In genomic region chr14:100072431-100073195, GRCm38 (mm10) we compare ENCODE assay signal across 27 mouse cellular contexts.
DNase-seq lines count a peak whose midpoint lies in the region; ATAC-seq lines count a peak whose summit lies in the region.
"Had no signal": no experiment of that assay in that cellular context is flagged by ENCODE, and none has a peak within 500 bp of the region (broad histone marks: within the 10 kb centered on the region; RNA-seq: fewer than 3 reads in every experiment).

No protein-coding gene starts in this region.

- peaks cover 5% of the 10 kb centered on the region for H3K9me3 ChIP-seq in megakaryocyte, embryonic 14.5 days
- H3K9me3 ChIP-seq: forebrain, embryonic 10.5 days; heart, embryonic 15.5 days; hindbrain, embryonic 13.5 days; midbrain, embryonic 10.5 days; neural tube, embryonic 15.5 days had no signal

- H3K27me3 ChIP-seq in megakaryocyte, embryonic 14.5 days (replicated peaks), result no peaks in the 10 kb centered on the region
- H3K27me3 ChIP-seq: heart, embryonic 15.5 days; hindbrain, embryonic 13.5 days; neural tube, embryonic 15.5 days; Patski had no signal

- H3K4me3 ChIP-seq in megakaryocyte, embryonic 14.5 days (replicated peaks), result peak overlapping the region; percentile 42
- H3K4me3 ChIP-seq: forebrain, embryonic 10.5 days; heart, adult 2 months; heart, embryonic 15.5 days; hindbrain, embryonic 13.5 days; midbrain, embryonic 10.5 days; neural tube, embryonic 15.5 days had no signal

- H3K36me3 ChIP-seq in megakaryocyte, embryonic 14.5 days (replicated peaks; ENCODE audit: low read length), result no peaks in the 10 kb centered on the region
- H3K36me3 ChIP-seq: forebrain, embryonic 10.5 days; heart, embryonic 15.5 days; hindbrain, embryonic 13.5 days; midbrain, embryonic 10.5 days; neural tube, embryonic 15.5 days had no signal

- no peaks in the 10 kb centered on the region for H3K4me1 ChIP-seq in megakaryocyte, embryonic 14.5 days

- DNase-seq in heart, adult 11 months, result peak; percentile 25
- no peak for DNase-seq in heart, adult 9 months (ENCODE audit: low spot score in 2 of 2)
- DNase-seq in lung, postnatal 10 days, result peak; percentile 2
- DNase-seq in ovary, adult 18-20 months (ENCODE audit: low spot score), result no peak
- DNase-seq: adrenal gland, adult 8-10 months; cerebellum, adult 2 months; cerebellum, postnatal 25 days; gastrocnemius, postnatal 25 days; heart, adult 2 months; heart, postnatal 36 days; kidney, adult 11 months; left cerebral cortex, postnatal 4 days; liver, postnatal 0 days; thymus, adult 18-20 months; thymus, postnatal 36 days had no signal

- no peak for ATAC-seq in megakaryocyte, adult 5-6 weeks (ENCODE audit: poor library complexity, severe bottlenecking)
- ATAC-seq in megakaryocyte progenitor cell, adult 5-6 weeks (replicated peaks; ENCODE audit: poor library complexity), result no peak
- ATAC-seq: activated CD4-positive, CD25-positive, alpha-beta regulatory T cell, adult 4 months; CD4-positive, CD25-positive, alpha-beta regulatory T cell, adult 4 months; forebrain, embryonic 16.5 days; liver, postnatal 0 days; Patski had no signal

Comparison
In these comparisons a context has a peak if more than half of its experiments do, and no peak if none do; other contexts are left out.
1. DNase-seq: peak in heart, adult 11 months (single experiment) and lung, postnatal 10 days (single experiment); none in heart, adult 9 months (0 of 2) and ovary, adult 18-20 months (single experiment).